Mouse (Mus musculus): ENCODE data around the gene Csrnp3. TPM values are rescaled to one million over a fixed set of nuclear protein-coding genes. Genes with fewer than 3 reads are reported as not detected.
A peak's percentile ranks its signal among the peaks of the same experiment; 100 is the strongest.

Csrnp3 gene
- polyA plus RNA-seq, 1 experiment from 2014 or later: 12.4 TPM

DNA sequence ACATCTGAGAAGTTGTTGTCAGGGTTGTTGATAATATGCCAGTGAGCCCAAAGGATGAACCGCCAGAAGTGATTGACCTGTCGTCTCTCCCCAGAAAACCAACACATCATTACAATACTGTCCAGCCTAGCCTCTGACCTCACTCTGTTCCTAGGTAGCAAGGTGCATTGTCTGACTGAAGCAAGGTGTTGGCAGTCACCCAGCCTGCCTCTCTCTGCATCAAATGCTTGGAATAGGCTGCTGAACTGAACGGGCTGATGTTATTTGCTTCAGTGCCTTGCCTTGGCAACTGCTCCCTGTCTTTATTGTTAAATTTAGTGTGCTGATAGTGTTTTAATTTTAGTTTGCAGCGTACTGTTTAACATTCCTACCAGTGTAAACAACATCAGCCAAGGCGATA lies 51.0 kb downstream of the Csrnp3 start:
- 58% methylated on average over 5 of the region's 5 CpGs for WGBS
- Histone ChIP-seq H3K27me3 (ENCODE audit: low read depth, poor library complexity, severe bottlenecking) (no peaks in the 10 kb centered on the region), H3K36me3 (0 out of 2 replicates have a peak, but pooled peaks cover 3% of the 10 kb centered on the region), H3K27ac (no peak overlapping the region), H3K4me3 (no peak overlapping the region), H3K4me1 (peaks cover 12% of the 10 kb centered on the region), H3K9me3 (replicated peaks) (no peaks in the 10 kb centered on the region)
- DNase-seq (ENCODE audit: low spot score): no peak

DNA sequence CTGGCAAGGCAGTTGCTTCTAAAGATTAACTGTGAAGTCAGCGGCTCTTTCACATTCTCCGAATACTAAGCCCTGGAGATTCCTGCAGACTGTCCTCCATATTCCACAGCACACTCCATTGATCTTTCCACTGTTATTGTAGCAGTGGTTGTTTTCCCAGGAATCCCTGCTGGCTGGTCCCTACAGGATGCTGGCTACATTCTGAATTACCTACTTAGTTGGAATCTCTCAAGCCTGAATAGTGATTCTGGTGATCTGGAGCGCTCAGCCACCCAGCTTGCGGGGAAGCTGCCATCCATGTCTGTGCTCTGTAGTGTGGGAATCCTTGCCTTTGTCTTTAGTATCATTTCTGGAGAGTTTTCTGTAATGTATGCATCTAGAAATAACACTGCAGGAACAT lies 51.5 kb downstream of the Csrnp3 start:
- Histone ChIP-seq H3K27ac (no peak overlapping the region), H3K4me1 (peaks cover 7% of the 10 kb centered on the region), H3K36me3 (0 out of 2 replicates have a peak, but pooled peaks cover 3% of the 10 kb centered on the region), H3K27me3 (ENCODE audit: low read depth, poor library complexity, severe bottlenecking) (no peaks in the 10 kb centered on the region), H3K4me3 (no peak overlapping the region), H3K9me3 (replicated peaks) (no peaks in the 10 kb centered on the region)
- WGBS: 68% methylated on average over 4 of the region's 4 CpGs
- no peak for DNase-seq (ENCODE audit: low spot score)

DNA sequence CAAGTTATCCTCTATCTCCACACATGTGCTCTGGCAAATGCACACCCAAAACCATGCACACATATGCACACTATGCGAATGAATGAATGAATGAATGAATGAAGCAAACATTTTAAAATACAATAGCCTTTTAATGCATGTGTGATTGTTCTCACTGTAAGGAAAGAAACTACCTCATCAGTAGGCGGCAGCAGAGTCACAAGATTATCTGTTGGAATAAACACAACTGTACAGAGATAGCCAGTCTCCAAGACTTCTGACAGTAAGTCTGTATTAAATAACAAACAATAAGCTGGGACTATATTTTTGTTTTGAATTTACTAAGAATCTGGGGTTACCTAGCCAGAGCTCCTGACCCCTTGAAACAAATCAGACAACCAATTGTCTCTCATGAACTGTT lies 53.9 kb downstream of the Csrnp3 start:
- no peak for DNase-seq (ENCODE audit: low spot score)
- Histone ChIP-seq H3K4me3 (no peak overlapping the region), H3K36me3 (peaks cover 3% of the 10 kb centered on the region; the same call in 1 of the 2 replicates), H3K27me3 (ENCODE audit: low read depth, poor library complexity, severe bottlenecking) (no peaks in the 10 kb centered on the region), H3K9me3 (replicated peaks) (no peaks in the 10 kb centered on the region), H3K27ac (no peak overlapping the region), H3K4me1 (peaks cover 1% of the 10 kb centered on the region)
- WGBS: 89% methylated on average over 2 of the region's 2 CpGs

DNA sequence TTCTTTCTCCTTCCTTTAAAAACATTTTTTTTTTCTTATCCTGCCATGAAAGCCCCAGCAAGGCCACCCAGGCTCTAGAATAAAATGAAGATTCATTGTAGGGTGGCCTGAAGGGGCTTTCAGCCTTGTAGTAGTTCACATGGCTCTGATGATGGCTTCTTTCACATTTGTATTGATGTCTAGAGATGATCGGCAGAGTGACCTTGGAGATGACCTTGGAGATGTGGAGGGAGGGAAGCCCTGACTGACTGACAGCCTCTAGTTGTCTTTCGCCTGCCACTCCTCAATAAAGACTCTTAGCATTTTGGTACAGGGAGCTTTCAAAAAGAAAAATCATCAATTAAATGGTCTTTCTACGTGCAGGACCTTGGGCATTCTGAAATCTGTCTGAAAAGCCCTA lies 63.0 kb downstream of the Csrnp3 start:
- 82% methylated on average over 3 of the region's 3 CpGs for WGBS
- DNase-seq (ENCODE audit: low spot score): no peak
- Histone ChIP-seq H3K4me3 (no peak overlapping the region), H3K27me3 (ENCODE audit: low read depth, poor library complexity, severe bottlenecking) (no peaks in the 10 kb centered on the region), H3K27ac (no peak overlapping the region), H3K36me3 (peaks cover 3% of the 10 kb centered on the region; the same call in 1 of the 2 replicates), H3K4me1 (peaks cover 13% of the 10 kb centered on the region), H3K9me3 (replicated peaks) (no peaks in the 10 kb centered on the region)

DNA sequence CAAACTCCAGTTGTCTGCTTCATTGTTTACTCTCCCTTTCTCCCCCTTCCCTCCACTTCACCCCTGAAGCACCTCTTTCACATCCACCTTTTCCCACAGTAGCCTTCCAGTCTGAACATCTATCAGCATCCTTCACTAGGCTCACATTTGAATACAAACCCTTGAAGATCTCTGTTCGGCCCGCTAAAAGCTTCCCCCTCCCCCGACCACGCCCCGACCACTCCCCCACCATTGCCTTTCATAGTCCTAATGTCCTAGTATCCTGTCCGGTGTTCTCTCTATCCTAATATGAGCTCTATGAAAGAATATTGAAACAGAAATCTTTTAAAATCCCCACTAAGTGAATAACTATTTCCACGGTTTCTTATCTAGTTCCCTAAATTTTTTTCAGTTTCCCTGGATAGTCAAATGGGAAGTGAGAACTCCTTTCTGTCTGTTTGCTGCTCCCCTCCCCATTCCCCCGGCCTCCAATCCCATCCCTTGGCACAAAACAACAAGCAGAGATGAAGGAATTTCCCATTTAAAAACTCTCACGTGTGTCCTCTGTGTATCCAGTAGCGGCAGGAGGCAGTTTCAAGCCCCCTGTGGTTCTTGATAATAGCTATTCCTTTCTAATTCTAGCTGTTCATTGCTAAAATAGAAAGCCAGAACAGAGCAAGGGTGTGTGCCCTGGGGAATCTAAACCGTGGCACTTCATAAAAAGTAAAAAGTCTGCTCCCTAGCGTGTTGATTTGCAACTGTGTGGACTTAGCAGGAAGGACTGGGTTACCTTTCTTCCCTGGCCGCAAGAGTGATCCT lies 64.4 kb downstream of the Csrnp3 start:
- Histone ChIP-seq H3K4me3 (no peak overlapping the region), H3K36me3 (peaks cover 1% of the 10 kb centered on the region; the same call in 1 of the 2 replicates), H3K27me3 (ENCODE audit: low read depth, poor library complexity, severe bottlenecking) (no peaks in the 10 kb centered on the region), H3K4me1 (peaks cover 13% of the 10 kb centered on the region), H3K27ac (no peak overlapping the region), H3K9me3 (replicated peaks) (no peaks in the 10 kb centered on the region)
- WGBS: 28% methylated on average over 13 of the region's 13 CpGs
- no peak for DNase-seq (ENCODE audit: low spot score)

DNA sequence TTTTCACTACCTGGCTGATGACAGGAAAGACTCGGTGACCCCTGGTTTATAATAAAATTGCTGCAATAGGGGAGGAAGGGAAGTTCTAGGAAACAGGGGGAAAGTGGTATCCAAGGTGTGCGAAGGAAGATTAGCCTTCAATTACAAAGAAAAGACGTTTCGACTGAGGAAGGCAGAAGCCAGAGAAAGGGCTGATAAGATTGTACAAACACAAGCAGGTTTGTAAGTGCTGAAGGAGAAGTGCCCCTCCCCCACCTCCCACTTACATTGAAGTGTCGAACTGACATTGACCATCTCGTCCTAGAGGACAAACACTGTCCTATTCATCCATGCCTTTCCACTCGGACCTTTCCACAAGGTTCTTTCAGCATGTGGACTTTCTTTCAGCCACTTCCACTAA lies 70.4 kb downstream of the Csrnp3 start:
- no peaks in the 10 kb centered on the region for H3K27me3 ChIP-seq (ENCODE audit: low read depth, poor library complexity, severe bottlenecking)
- H3K4me1 ChIP-seq: peaks cover 13% of the 10 kb centered on the region
- no peak for DNase-seq (ENCODE audit: low spot score)
- no peak overlapping the region for H3K4me3 ChIP-seq
- no peaks in the 10 kb centered on the region for H3K36me3 ChIP-seq
- WGBS: 65% methylated on average over 7 of the region's 7 CpGs
- no peak overlapping the region for H3K27ac ChIP-seq
- H3K9me3 ChIP-seq (replicated peaks): no peaks in the 10 kb centered on the region

DNA sequence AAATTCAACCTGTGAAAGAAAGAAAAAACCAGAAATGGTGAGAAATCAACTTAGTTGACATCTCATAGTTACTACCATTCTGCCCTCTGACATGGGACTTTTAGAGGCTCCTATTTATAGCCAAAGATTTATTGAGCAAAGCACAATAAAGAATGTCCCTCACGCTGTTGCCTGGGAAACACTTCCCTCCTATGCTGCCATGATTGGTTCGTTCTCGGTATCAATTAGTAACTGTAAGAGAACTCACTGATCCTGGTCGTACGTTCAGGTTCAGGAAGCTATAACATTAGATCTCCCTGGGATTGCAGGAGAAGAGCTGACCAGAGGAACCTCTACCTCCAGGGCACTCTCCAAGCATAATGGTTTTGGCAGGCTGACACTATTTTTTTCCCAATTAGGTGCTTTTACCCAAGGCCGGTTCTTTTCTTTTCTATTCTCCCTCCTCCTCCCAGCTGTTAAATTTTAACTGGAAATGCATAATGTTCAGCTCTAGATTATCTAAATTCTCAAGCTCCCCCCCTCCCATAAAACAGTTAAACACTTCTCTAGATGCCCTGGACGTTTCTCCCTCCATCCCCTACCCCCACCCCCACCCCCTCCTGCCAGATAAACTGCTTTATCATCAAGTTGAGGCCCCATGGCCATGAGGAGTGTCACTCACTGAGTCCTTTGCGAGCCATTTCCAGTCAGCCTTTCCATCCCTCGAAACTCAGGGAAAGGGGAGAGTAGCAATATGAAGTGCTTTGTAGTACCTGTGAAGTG lies 75.3 kb downstream of the Csrnp3 start:
- Histone ChIP-seq H3K36me3 (no peaks in the 10 kb centered on the region), H3K9me3 (replicated peaks) (no peaks in the 10 kb centered on the region), H3K27ac (peak overlapping the region; percentile 66), H3K4me1 (peaks cover 18% of the 10 kb centered on the region), H3K27me3 (ENCODE audit: low read depth, poor library complexity, severe bottlenecking) (no peaks in the 10 kb centered on the region), H3K4me3 (peak overlapping the region; percentile 29)
- 29% methylated on average over 9 of the region's 9 CpGs for WGBS
- no peak for DNase-seq (ENCODE audit: low spot score)

DNA sequence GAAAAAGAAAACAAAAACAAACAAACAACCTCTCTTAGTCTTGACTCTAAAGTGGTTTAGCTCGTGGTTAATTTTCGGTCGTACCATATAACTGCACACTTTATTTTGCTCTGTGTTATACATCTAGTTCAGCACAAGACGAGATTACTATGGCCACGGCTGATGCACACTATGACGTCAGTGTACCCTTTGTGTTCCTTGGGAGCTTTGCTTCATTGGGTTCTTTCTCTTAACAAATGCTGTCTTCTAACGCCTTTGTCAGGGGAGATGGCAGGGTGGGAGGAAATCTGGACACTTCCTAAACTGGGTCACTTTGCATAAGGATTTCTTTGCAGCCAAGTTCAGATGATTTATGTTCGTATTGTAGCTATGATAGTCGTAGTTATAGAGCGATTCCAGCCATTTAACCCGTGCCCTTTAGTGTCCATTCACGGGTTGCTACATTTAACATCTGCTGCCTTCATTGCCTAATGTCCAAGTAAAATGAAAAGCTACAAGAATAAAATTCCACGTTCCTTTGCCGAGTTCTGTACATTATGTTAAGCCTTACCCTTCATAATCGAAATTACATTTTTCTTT lies 79.9 kb downstream of the Csrnp3 start:
- 92% methylated on average over 15 of the region's 15 CpGs for WGBS
- Histone ChIP-seq H3K4me1 (peaks cover 20% of the 10 kb centered on the region), H3K9me3 (replicated peaks) (no peaks in the 10 kb centered on the region), H3K27me3 (ENCODE audit: low read depth, poor library complexity, severe bottlenecking) (no peaks in the 10 kb centered on the region), H3K27ac (no peak overlapping the region), H3K4me3 (no peak overlapping the region), H3K36me3 (no peaks in the 10 kb centered on the region)
- no peak for DNase-seq (ENCODE audit: low spot score)

DNA sequence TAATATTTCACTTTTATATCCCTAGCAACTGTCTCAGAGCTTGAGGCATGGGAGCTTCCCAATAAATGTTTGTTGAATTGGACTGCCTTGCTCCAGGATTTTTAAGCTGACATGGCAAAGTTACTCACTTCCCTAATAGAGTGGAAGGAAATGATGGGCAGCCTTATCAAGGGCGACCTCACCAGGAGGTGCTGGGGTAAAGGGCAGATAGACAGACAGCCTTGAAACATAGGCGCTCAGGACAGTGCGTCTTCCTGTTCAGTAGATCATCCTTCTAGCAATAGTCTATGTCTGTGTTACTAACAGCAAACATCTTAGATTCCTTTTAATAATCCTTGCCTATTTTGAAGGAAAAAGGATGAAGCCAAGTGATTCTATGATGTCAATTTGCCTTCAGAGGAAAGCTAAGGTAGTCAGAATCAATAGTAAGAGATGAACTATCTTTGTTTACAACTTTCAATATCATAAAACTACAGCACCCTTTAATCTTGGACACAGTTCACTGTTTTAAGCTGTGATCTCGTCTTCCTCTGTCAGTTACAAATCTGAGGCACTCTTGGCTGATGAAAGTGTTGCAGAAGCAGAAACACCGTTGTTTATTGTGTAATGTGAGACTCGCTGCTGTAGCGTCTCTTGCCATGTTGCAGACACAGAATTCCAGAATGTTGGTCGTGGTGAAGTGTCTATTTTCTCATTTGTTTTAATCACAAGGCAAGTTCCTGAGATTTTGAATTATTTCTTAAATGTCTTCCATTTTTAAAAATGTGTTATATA lies 81.6 kb downstream of the Csrnp3 start:
- Histone ChIP-seq H3K4me3 (no peak overlapping the region), H3K36me3 (no peaks in the 10 kb centered on the region), H3K4me1 (peaks cover 16% of the 10 kb centered on the region), H3K27me3 (ENCODE audit: low read depth, poor library complexity, severe bottlenecking) (no peaks in the 10 kb centered on the region), H3K27ac (no peak overlapping the region), H3K9me3 (replicated peaks) (no peaks in the 10 kb centered on the region)
- WGBS: 61% methylated on average over 8 of the region's 8 CpGs
- no peak for DNase-seq (ENCODE audit: low spot score)

DNA sequence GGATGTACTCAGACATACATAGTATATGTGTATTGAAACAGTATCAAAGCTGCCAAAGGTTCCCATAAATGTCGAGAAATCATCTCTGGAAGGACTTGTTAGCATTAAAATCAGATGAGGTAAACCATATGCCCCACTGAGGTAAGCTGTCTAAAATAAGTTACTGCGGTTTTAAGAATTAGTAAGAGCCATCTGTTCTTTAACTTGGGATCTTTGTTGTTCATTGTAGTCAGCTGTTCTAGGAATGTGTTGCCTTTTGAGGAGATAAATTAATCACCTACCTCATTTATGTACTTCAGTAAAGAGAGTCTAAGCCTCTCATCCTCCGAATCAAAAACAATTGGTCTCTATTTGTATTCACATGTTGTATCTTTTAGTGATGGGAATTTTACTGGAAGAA lies 83.7 kb downstream of the Csrnp3 start:
- Histone ChIP-seq H3K36me3 (no peaks in the 10 kb centered on the region), H3K4me1 (peaks cover 32% of the 10 kb centered on the region), H3K4me3 (no peak overlapping the region), H3K9me3 (replicated peaks) (no peaks in the 10 kb centered on the region), H3K27me3 (ENCODE audit: low read depth, poor library complexity, severe bottlenecking) (no peaks in the 10 kb centered on the region), H3K27ac (no peak overlapping the region)
- WGBS: 65% methylated on average over 3 of the region's 3 CpGs
- no peak for DNase-seq (ENCODE audit: low spot score)

DNA sequence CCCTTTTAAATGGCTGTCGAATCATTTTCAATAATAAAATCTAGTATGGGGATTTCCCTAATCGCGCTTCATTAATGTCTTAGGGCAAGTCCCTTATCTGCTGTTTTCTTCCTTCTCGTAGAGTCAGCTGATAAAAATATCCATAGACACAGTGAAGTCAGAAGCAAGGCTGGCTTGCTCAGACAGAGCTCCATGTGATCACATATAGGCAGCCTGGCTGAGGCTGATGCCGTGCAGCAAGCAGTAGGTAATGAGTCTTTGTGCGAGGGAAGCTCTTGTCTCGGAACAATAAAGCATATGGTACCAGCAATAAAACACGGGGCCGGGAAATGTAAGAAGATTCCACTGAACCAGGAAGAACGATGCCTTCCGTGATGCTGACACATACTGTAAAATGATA lies 84.4 kb downstream of the Csrnp3 start:
- no peaks in the 10 kb centered on the region for H3K9me3 ChIP-seq (replicated peaks)
- peaks cover 33% of the 10 kb centered on the region for H3K4me1 ChIP-seq
- H3K4me3 ChIP-seq: no peak overlapping the region
- H3K27ac ChIP-seq: peak overlapping the region; percentile 73
- DNase-seq (ENCODE audit: low spot score): peak; percentile 40
- 52% methylated on average over 11 of the region's 11 CpGs for WGBS
- no peaks in the 10 kb centered on the region for H3K27me3 ChIP-seq (ENCODE audit: low read depth, poor library complexity, severe bottlenecking)
- H3K36me3 ChIP-seq: no peaks in the 10 kb centered on the region

DNA sequence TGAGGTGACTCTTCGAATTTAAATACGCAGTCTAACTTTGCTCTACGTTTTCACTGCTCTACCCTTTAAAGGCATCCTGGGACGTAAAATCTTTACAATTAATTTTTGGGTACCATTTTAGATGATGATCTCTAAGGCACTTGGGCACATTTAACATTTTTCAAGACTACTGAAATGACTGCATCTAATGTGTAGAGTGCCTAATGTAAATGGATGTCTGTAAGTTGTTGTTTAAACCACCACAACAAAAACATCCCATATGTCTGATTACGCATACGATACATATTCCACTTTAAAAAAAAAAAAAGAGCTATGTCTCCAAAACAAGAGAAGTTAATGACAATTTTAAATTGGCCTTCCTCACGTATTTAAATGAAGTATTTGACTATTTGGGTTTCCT lies 85.7 kb downstream of the Csrnp3 start:
- H3K4me1 ChIP-seq: peaks cover 33% of the 10 kb centered on the region
- H3K4me3 ChIP-seq: peak overlapping the region; percentile 51
- H3K27ac ChIP-seq: peak overlapping the region; percentile 83
- no peaks in the 10 kb centered on the region for H3K9me3 ChIP-seq (replicated peaks)
- 67% methylated on average over 7 of the region's 7 CpGs for whole genome bisulfite sequencing
- no peak for DNase-seq (ENCODE audit: low spot score)
- no peaks in the 10 kb centered on the region for H3K27me3 ChIP-seq (ENCODE audit: low read depth, poor library complexity, severe bottlenecking)
- H3K36me3 ChIP-seq: no peaks in the 10 kb centered on the region

Measured in limb, embryonic 10.5 days (tissue).